Mouse (Mus musculus): ENCODE data around the gene Metap2.

- TF ChIP-seq CTCF (IDR thresholded peaks at IDR 0.05; ENCODE audit: low read depth) = no peak
- TF ChIP-seq EP300 (optimal IDR thresholded peaks at IDR 0.05) = no peak
These were observed 62.5 kb downstream of the Metap2 start for GRCm38 (mm10) chr10:93834394-93834745.

Data from stomach, postnatal 0 days (tissue).